Mouse (Mus musculus) testis, adult 2 months (tissue): Measurements from ENCODE around the gene Ube2cbp.

Experiments used
- CTCF ChIP-seq: fragments of 200-500 bp; IDR thresholded peaks from 2 replicates; pipeline ENCODE4 v1.5.1; 2012; ENCODE audit warnings: low read depth, mild to moderate bottlenecking, inconsistent platforms, low read length, moderate library complexity; ENCODE audit not compliant: control insufficient read depth, insufficient read depth, insufficient replicate concordance
- POLR2A ChIP-seq: fragments of 200-500 bp; IDR thresholded peaks from 2 replicates; pipeline ENCODE4 v1.6.1; 2012; ENCODE audit warnings: low read depth, mild to moderate bottlenecking, inconsistent platforms, low read length, moderate library complexity; ENCODE audit not compliant: control insufficient read depth

- TF ChIP-seq CTCF: peak; percentile 86
- no peak for TF ChIP-seq POLR2A
Measured at GRCm38 (mm10) chr9:86451617-86452016, 13.1 kb downstream of the Ube2cbp start.
